Mouse (Mus musculus) fibroblast of lung, adult 2 months (primary cell): Measurements from ENCODE around the gene Snrpa1.
A peak's percentile ranks its signal among the peaks of the same experiment; 100 is the strongest.
"Not testable (repeated sequence)": the region's sequence is repeated elsewhere in the genome, so short reads cannot be mapped to it uniquely, and the experiment has no call there.

Experiments
- DNase-seq: peaks from one replicate; pipeline ENCODE4 v3.0.0-alpha.2; 2011; ENCODE audit warnings: low read depth

Snrpa1 gene

GRCm38 (mm10) chr7:66058703-66059102, at the start of gene Snrpa1:
Gene Snrpa1, plus strand, starts transcription at chr7:66059003.
- no peak for DNase-seq

DNA sequence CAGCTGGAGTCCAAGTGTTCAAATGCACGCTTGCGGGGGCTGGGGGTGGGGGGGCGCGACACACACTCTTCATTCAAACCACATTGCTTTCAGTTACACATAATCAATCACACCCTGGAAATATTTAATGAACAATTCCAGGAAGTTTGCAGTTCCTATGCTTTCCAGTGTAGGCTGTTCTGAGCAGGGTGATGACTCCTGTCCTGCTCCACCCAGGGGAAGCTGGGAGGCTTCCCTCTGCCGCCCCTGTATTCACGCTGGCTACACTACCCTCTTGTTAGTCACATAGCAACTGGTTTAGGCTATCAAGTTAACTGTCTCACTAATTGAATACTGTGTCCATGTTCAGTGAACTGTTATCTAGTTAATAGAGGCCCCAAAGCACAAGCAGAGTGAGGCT, 48.3 kb upstream of the Snrpa1 start:
- no peak for DNase-seq

DNA sequence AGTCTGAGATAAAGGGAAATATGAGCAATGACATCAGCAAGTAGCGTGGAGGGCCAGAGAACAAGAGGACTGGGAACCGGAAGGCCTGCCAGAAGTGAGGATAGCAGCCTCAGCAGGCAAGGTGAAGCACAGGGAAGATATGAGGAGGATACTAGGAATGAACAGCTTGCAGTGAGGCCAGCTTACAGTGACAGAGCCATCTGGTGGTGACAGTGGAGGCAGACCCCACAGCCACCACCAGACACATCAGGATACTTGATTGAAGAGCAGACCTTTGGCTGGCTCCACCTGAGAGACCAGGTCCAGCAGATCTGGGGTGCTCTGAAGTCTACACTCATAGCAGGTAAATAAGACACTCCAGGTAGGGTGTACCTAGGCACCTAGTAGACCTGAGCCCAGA, 31.1 kb upstream of the Snrpa1 start:
- no peak for DNase-seq

DNA sequence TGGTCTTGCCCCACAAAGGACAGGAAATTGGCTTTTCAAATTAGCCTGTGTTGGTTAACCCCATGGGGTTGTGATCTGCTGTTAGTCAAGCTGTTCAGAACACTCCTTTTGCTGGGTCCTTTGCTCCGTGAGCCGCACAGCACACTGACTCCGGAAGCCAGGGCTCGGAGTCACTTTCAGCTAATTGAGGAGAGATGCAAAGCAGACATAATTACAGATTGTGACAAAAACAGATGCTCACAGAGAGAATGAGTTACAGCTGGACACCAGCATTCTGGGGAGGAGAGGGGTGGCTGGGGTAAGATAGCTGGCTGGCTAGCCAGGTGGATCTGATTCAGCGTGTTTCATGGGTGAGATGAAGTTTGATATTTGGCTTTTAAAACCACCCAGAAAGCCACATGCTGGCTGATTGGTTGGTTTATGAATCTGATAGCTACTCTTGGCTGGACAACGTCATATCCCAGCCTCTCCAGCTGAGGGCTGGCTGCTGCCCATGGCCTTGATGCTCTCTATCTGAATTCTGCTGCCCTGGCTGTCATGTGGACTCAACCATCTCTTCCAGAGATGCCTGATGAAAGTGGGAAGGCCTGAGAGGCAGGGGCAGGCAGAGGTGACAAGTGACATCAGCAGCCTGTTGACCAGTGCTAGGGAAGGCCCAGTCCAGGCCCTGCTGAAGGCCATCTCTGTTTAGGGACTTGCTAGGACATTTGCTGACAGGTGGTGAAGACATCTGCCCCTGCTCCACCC, 29.9 kb upstream of the Snrpa1 start:
- no peak for DNase-seq

DNA sequence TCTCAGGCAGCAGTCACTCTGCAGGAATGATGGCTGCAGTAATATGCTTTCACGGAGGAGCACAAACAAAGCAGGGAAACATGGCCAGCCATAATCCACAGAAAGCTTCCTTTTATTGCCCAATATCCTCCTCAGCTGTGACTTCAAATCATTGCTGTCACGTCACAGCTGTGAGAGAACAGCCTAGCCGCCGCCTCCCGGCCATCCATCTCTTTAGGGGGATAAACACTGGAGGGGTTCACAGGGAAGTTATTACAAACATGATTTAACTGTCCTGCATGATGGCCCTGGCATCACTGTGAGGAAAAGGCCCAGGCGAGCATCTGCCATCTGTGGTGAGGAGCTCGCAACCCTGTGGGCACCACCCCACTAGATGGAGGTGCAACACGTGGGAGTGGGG, 22.0 kb upstream of the Snrpa1 start:
- DNase-seq, result no peak

DNA sequence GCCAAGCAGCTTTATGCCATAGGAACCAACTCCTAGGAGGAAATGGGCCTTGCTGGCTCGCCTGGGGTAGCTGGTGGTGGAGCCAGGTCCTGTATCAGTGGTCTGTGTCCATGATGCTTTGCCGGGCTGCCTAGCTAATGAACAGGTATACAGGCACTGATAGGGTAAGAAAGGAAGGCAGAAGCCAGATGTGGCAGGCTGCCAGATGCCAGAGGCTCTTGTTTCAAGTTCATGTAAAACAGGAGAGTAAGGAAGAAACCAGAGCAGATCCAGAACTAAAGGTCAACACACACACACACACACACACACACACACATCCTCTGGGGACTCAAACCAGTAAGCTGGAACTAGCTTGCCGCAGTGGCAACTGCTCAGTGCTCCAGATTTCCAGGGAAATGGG, 20.5 kb upstream of the Snrpa1 start:
- DNase-seq, result no peak

GRCm38 (mm10) chr7:66038730-66039129, 20.1 kb upstream of the Snrpa1 start:
- DNase-seq, result no peak

- DNase-seq, result no peak
Observed at GRCm38 (mm10) chr7:66040026-66040814, 18.6 kb upstream of the Snrpa1 start.

GRCm38 (mm10) chr7:66043552-66044459, 15.0 kb upstream of the Snrpa1 start, which contains the start of gene Gm45213:
Gene Gm45213, plus strand, starts transcription at chr7:66043602.
- no peak for DNase-seq

DNA sequence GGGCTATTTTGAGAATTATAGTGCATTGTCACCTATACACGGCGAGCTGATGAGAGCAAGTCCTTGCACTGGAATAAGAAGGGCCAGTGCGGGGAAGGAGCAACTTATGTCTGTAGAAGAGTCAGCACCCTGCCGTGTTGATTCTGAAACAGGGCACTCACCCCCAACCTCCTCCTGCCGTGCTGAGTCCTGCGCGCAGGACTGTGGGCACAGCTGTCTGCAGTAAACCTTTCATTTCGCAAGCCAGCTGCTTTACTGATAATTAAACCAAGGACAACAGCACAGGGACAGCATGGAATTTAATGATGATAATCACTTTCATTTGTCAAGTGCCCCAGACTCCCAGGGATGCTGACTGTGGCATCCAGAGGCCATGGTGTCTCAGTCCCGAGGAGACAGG, 14.2 kb upstream of the Snrpa1 start:
- no peak for DNase-seq

- no peak for DNase-seq
Observed at GRCm38 (mm10) chr7:66046921-66047918, 11.6 kb upstream of the Snrpa1 start.

DNA sequence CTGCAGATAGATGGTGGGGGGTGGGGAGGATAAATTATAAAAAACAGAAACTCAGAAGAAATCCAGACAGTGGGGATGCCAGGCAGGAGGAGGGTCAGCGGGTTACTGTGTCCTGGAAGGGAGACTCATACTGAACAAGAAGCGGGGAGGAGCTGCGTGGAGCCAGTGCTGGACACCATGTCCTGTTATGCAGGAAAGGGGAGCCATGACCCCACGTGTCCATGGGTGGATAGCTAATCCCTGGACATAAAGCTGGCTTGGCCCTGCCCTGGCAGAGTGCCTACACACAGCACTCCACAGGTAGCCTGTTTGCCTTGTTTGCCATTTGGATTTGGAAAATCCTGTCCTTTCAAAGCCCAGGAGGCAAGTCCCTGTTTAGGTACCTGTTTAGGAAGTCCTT, 10.8 kb upstream of the Snrpa1 start:
- DNase-seq, result no peak

- no peak for DNase-seq
Observed at GRCm38 (mm10) chr7:66048446-66049230, 10.2 kb upstream of the Snrpa1 start.

- DNase-seq, result no peak
Observed at GRCm38 (mm10) chr7:66053946-66054483, 4.8 kb upstream of the Snrpa1 start.

DNA sequence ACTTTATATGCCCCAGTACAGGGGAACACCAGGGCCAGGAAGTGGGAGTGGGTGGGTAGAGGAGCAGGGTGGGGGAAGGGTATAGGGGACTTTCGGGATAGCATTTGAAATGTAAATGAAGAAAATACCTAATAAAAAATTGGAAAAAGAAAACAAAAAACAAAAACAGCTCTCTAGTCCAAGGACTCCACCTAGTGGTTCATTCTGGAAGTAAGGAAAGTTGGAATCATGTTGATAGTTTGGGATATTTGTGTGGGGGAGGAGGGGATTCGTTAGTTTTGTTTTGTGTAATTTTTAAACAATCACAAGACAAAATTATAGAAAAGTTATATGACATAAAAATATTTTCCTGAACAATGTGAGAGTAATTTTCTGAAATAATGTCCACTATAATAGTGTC, 3.4 kb upstream of the Snrpa1 start:
- not testable (repeated sequence) for DNase-seq

GRCm38 (mm10) chr7:66060066-66060956, 1.5 kb downstream of the Snrpa1 start:
- DNase-seq, result peak; percentile 44

- no peak for DNase-seq
Observed at GRCm38 (mm10) chr7:66061057-66061456, 2.3 kb downstream of the Snrpa1 start.

- DNase-seq, result no peak
Observed at GRCm38 (mm10) chr7:66076411-66076810, 17.6 kb downstream of the Snrpa1 start.
